Mouse (Mus musculus): Measurements from ENCODE around the gene Muc5b.

GRCm38 (mm10) chr7:141918407-141918806, 79.5 kb downstream of the Muc5b start, which contains the start of gene Tollip:
- TF ChIP-seq CTCF (IDR thresholded peaks at IDR 0.05; ENCODE audit: control insufficient read depth, insufficient read depth, insufficient replicate concordance, low read depth, low read length) (no peak), POLR2A (IDR thresholded peaks at IDR 0.05; ENCODE audit: control insufficient read depth, low read depth, low read length) (no peak; the same call in 1 of the 2 replicates)

Data from testis, adult 2 months (tissue).